Mouse (Mus musculus) intestine, embryonic 14.5 days (tissue): ENCODE measurements around the gene Rnaseh2a. TPM values are rescaled to one million over a fixed set of nuclear protein-coding genes. Genes with fewer than 3 reads are reported as not detected.
A peak's percentile ranks its signal among the peaks of the same experiment; 100 is the strongest.

Experiments
- ATAC-seq: fragments of 200-750 bp; cut with Nextera tagmentation; replicated peaks from 2 replicates; pipeline ENCODE4 v1.8.0; 2017; ENCODE audit warnings: low read depth, moderate number of reproducible peaks, moderate TSS enrichment, moderate library complexity; ENCODE audit not compliant: low FRiP score, low TSS enrichment
- DNase-seq: peaks from one replicate; pipeline ENCODE4 v3.0.0-alpha.2; 2018; ENCODE audit warnings: low spot score
- H3K27ac ChIP-seq: fragments of 300-500 bp; sonication (generic); 2 replicates; pipeline ENCODE4 v1.5.1; 2014; ENCODE audit warnings: low read depth, mild to moderate bottlenecking, control low read depth
- H3K27me3 ChIP-seq: fragments of 300-500 bp; sonication (generic); replicated peaks from 2 replicates; pipeline ENCODE4 v1.6.1; 2014; ENCODE audit warnings: low read length, control low read depth; ENCODE audit not compliant: control insufficient read depth, insufficient read depth
- H3K36me3 ChIP-seq: fragments of 300-500 bp; sonication (generic); 2 replicates; pipeline ENCODE4 v1.6.1; 2014; ENCODE audit warnings: low read length, control low read depth; ENCODE audit not compliant: control insufficient read depth, insufficient read depth
- H3K4me1 ChIP-seq: fragments of 300-500 bp; sonication (generic); replicated peaks from 2 replicates; pipeline ENCODE4 v1.6.1; 2014; ENCODE audit warnings: low read length, control low read depth, mixed read lengths; ENCODE audit not compliant: control insufficient read depth, insufficient read depth
- H3K4me2 ChIP-seq: fragments of 300-500 bp; sonication (generic); 2 replicates; pipeline ENCODE4 v1.6.1; 2014; ENCODE audit warnings: low read length
- H3K4me3 ChIP-seq: fragments of 300-500 bp; sonication (generic); 2 replicates; pipeline ENCODE4 v1.5.1; 2014; ENCODE audit warnings: low read depth, low read length, control low read depth, mixed read lengths
- H3K9ac ChIP-seq: fragments of 300-500 bp; sonication (generic); 2 replicates; pipeline ENCODE4 v1.6.1; 2014; ENCODE audit warnings: mild to moderate bottlenecking, low read length
- H3K9me3 ChIP-seq: fragments of 300-500 bp; sonication (generic); 2 replicates; pipeline ENCODE4 v1.6.1; 2016; ENCODE audit warnings: low read length, control low read depth; ENCODE audit not compliant: control insufficient read depth
- WGBS: fragments of 180-500 bp; shearing (Covaris S2); extraction: QIAGEN DNeasy Blood & Tissue Kit; methylation state at CpG from one replicate; pipeline ENCODE4 v1.1.7; 2014; 5-methylcytosine and 5-hydroxymethylcytosine counted together
- polyA plus RNA-seq: library from polyadenylated mRNA; unstranded; fragments of >200 nt; fragmentation: Nextera tagmentation; extraction: Ambion mirVana; gene quantifications from 2 replicates; pipeline ENCODE4 v1.2.1, GENCODE M21; 2014

Gene Rnaseh2a
- polyA plus RNA-seq, 1 experiment from 2014 or later: 132 TPM

- DNase-seq (peak; percentile 69), ATAC-seq (no peak)
- Histone ChIP-seq H3K27me3 (0 out of 2 replicates have a peak, but pooled peaks cover 11% of the 10 kb centered on the region), H3K9me3 (no peaks in the 10 kb centered on the region), H3K36me3 (no peaks in the 10 kb centered on the region), H3K4me3 (peak overlapping the region; percentile 48), H3K9ac (no peak overlapping the region; the same call in 1 of the 2 replicates), H3K4me2 (peak overlapping the region; percentile 98), H3K4me1 (peaks cover 28% of the 10 kb centered on the region), H3K27ac (peak overlapping the region; percentile 85)
- WGBS: 32% methylated on average over 8 of the region's 8 CpGs
These were observed 16.9 kb upstream of the Rnaseh2a start for GRCm38 (mm10) chr8:84986379-84986945.

DNA sequence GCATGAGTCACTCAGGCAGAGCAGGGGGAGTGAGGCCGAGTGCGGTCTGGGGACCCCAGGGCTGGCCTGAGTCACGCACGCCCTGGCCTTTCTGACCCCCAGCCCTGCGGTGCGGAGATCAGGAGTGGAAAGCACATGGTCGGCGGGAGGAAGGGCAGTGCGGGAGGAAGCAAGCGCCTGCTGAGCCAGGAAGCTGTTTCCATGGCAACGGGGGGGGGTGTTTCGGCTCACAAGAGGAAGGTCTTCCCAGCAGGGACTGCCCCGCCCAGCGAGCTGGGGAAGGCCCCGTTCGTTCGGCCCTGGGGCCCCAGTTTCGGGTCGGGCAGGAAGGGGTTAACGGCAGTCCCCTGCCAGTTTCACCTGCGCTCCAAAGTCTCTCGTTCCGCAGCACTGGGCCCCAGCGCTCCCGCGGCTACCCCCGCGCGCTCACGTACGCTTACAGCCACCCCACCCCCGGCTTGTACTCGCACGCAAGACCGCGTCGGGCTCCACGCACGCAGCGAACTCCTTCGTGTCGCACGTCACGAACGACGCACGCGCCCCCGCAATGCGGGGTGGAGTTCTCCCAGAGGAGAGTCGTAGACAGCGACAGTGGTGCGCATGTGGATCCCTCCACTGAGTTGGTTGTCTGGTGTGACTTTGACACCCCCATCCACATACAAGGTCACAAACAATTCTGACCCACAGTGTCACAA, 16.3 kb upstream of the Rnaseh2a start:
- no peaks in the 10 kb centered on the region for H3K9me3 ChIP-seq
- H3K27me3 ChIP-seq: 0 out of 2 replicates have a peak, but pooled peaks cover 11% of the 10 kb centered on the region
- peak overlapping the region; percentile 85 for H3K27ac ChIP-seq
- peak; percentile 89 for DNase-seq
- ATAC-seq: peak; percentile 42
- peak overlapping the region; percentile 59 for H3K9ac ChIP-seq
- peak overlapping the region; percentile 48 for H3K4me3 ChIP-seq
- WGBS: under 1% methylated on average over 53 of the region's 53 CpGs
- H3K4me1 ChIP-seq: peaks cover 34% of the 10 kb centered on the region
- no peaks in the 10 kb centered on the region for H3K36me3 ChIP-seq
- H3K4me2 ChIP-seq: peak overlapping the region; percentile 98

DNA sequence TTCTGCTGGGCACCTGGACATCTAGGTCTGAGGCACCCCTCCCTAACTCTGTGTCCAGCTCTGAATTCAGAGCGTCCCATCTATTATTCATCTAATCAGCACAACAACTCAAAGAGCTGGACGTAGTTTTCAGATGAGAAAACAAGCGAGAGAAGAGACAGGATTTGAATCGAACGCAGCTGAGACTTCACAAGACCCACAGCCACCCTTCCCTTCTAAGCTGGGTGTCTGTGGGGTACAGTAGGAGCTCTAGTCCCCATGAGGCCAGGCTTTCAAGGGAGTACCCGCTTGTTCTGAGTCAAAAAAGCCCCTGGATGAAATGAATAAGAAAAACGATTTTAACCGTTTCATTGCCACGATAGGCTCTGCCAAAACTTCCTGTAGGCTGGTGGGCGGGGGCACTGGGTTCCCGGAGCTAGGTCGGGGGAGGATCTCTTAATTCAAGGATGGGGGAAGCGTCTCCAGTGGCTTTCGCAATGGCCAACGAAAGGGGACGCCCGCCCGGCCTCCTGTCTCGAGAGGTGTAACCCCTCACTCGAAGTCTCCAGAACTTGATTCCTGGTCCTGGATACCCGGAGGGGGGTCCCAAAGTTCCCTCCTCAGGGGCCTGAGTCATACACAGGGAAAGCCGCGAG, 15.6 kb upstream of the Rnaseh2a start:
- WGBS: 2% methylated on average over 23 of the region's 23 CpGs
- peak overlapping the region; percentile 59 for H3K9ac ChIP-seq
- DNase-seq: no peak

DNA sequence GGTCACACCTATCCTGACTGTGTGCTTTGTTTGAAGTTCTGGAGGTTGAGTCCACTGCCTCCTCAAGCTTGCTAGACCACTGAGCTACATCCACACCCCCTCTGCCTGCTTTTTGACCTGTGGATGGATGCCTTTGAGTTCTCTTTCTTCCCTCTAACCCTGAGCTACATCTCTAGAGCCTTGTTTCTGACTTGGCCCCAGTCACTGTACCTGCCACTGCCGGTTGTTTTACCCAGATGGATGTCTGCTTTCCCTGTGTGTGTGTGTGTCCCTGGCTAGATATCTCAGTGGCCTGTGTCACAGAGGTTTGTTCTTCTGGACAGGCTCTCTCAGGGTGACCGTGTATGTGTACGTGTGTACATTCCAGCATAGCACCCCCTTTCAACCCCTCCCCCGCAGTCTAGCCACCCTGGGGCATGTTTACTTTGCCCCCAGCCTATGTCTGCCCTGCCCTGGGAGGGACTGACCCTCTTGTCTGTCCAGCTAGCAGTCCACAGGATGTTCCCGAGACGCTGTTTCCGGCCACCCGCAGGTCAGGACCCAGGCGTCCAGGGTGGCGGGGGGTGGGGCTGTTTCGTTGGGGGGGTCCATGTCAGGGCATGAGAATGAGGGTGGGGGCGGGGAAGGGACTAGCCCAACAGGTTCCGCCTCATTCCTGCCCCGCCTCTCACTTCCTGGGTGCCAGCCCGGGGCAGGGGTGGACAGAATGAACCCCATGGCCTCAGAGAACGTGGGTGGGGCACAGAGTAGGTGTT, 14.9 kb upstream of the Rnaseh2a start:
- no peaks in the 10 kb centered on the region for H3K9me3 ChIP-seq
- WGBS: 4% methylated on average over 16 of the region's 16 CpGs
- 0 out of 2 replicates have a peak, but pooled peaks cover 11% of the 10 kb centered on the region for H3K27me3 ChIP-seq
- no peak for ATAC-seq
- no peaks in the 10 kb centered on the region for H3K36me3 ChIP-seq
- H3K4me1 ChIP-seq: peaks cover 44% of the 10 kb centered on the region
- peak overlapping the region; percentile 48 for H3K4me3 ChIP-seq
- 0 out of 2 replicates have a peak overlapping the region, but pooled peaks have one; percentile 59 for H3K9ac ChIP-seq
- peak overlapping the region; percentile 98 for H3K4me2 ChIP-seq
- H3K27ac ChIP-seq: peak overlapping the region; percentile 85; the same call in 1 of the 2 replicates
- no peak for DNase-seq

More for the DNA sequence above, 15.6 kb upstream of the Rnaseh2a start:
- Histone ChIP-seq H3K27me3 (0 out of 2 replicates have a peak, but pooled peaks cover 11% of the 10 kb centered on the region), H3K27ac (peak overlapping the region; percentile 85), H3K9me3 (no peaks in the 10 kb centered on the region), H3K4me1 (peaks cover 41% of the 10 kb centered on the region), H3K4me3 (peak overlapping the region; percentile 48), H3K36me3 (no peaks in the 10 kb centered on the region), H3K4me2 (peak overlapping the region; percentile 98)
- ATAC-seq: no peak

DNA sequence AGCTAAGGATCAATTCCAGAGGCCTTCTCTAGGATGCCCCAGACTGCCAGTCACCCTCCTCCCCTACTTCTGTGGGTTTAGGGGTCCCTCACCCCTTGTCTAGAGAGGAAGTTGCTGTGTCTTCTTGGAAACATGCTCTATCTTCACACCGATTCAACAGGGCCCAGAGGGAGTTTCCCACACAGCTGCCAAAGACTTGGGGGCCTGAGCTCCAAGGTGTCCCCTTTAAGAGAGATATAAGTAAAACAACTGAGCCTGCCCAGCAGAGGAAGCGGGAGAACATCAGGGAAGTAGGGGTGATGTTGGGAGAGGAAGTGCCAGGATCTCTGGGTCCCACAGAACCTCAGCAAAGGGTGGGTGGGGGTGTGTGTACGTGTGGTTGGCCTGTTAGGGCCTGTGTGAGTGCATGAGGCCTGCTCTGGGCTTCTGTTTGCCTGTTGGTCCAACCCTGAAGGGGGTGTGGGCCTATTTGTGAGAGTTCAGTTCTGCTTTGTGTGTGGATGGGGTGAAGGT, 13.0 kb upstream of the Rnaseh2a start:
- H3K4me2 ChIP-seq: no peak overlapping the region
- H3K36me3 ChIP-seq: no peaks in the 10 kb centered on the region
- H3K27me3 ChIP-seq: 0 out of 2 replicates have a peak, but pooled peaks cover 14% of the 10 kb centered on the region
- 68% methylated on average over 3 of the region's 3 CpGs for WGBS
- H3K9ac ChIP-seq: no peak overlapping the region
- H3K9me3 ChIP-seq: no peaks in the 10 kb centered on the region
- H3K4me1 ChIP-seq: peaks cover 55% of the 10 kb centered on the region
- no peak overlapping the region for H3K27ac ChIP-seq
- ATAC-seq: no peak
- H3K4me3 ChIP-seq: no peak overlapping the region
- DNase-seq: no peak

DNA sequence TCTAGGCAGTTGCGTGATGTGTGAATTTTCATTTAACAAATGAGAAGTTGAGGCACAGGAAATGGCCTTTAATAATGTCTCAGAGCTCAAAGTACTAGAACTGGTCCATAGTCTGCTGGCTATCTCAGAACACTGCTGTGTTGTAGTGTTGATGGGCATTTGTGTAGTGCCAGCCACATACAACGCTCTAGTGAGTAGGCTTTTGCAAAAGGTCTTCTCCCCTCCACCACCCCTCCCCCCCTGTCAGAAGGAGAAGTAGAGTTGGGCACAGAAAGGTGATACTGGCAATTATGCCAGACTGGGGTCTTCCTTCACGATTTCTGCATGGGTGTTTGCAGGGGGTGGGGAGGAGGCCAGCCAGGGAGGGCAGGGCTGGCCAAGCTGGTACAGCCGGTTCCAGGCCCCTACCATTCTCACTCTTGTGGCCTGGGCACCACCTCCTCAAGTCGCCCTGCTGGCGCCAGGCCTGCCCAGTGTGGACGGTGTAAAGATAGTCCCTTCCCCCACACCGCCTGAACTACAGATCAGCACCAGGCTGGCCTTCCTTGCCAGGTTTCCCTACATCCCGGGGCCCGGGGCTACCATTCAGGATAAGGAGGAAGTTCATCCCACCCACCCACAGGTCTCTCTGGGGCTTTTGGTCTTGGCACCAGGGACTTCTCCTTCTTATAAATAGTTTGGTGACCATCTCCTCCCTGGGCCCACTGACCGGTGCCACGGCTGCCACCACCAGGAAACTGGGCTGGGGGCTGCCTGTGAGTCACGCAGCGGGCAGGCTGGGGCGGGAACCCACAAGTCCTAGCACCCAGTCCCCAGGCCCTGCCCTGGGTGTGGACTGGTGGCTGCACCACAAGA, 12.3 kb upstream of the Rnaseh2a start:
- Histone ChIP-seq H3K9ac (no peak overlapping the region), H3K27ac (0 out of 2 replicates have a peak overlapping the region, but pooled peaks have one; percentile 77), H3K4me2 (no peak overlapping the region), H3K27me3 (peaks cover 18% of the 10 kb centered on the region), H3K4me1 (peaks cover 61% of the 10 kb centered on the region), H3K4me3 (no peak overlapping the region), H3K9me3 (no peaks in the 10 kb centered on the region), H3K36me3 (no peaks in the 10 kb centered on the region)
- DNase-seq (no peak), ATAC-seq (no peak)
- 77% methylated on average over 15 of the region's 15 CpGs for WGBS

DNA sequence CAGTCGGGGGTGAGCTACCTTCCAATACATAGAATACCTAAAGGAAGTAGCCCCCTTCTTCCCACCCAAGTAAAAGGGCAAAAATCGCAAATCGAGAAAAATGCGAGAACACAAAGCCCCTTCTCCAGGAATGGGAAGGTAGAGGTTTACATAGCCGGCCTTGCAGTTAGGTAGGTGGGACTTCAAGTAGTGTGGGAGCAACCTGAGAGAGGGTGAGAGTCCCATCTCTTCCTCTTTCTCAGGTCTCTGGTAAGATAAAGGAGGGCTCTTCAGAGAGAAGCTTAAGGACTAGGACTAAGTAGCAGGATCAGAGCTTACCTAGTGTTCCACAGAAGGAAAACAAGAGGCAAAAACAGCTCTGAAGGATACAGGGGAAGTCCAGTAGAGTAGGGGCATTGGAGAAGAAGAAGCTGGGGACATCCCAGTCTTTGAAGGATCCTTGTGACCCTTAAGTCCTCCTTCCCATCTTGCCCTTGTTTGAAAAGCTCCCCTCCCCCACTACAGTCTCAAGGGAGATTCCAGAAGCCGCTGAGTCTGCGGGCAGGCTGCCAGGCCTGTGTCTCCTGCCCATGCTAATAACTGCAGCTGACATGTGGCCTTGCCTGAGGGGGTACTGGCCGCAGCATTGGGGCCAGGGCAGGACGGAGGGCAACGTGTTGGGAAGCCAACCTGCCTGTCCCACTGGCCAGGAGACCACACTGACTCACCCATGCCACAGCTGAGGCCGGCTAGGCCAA, 11.2 kb upstream of the Rnaseh2a start:
- H3K27me3 ChIP-seq: peaks cover 8% of the 10 kb centered on the region
- peak overlapping the region; percentile 99 for H3K4me2 ChIP-seq
- 34% methylated on average over 11 of the region's 11 CpGs for WGBS
- no peaks in the 10 kb centered on the region for H3K36me3 ChIP-seq
- ATAC-seq (no peak), DNase-seq (peak; percentile 73)
- no peak overlapping the region for H3K4me3 ChIP-seq
- peaks cover 68% of the 10 kb centered on the region for H3K4me1 ChIP-seq
- H3K9me3 ChIP-seq: no peaks in the 10 kb centered on the region
- H3K27ac ChIP-seq: peak overlapping the region; percentile 77
- H3K9ac ChIP-seq: peak overlapping the region; percentile 49; the same call in 1 of the 2 replicates
